Comparison of ENCODE assay signal across 18 mouse cellular contexts in the genomic region with DNA sequence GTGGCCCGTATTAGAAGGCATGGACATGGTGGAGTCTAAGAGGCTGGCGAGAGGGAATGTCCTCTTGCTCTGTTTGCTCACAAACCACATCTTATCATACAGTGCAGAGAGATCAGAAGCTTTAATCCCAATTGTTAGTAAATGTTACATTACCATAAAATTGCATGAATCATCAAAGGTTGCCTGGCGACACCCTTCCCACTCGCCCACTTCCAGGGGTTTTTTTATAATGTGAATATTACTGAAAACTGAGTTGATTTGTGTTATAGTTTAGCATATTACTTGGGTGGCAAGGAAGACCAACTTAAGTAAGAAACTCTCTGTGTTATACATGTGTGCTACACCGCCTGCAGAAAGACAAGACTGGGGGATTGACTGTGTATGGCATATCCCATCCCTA.
DNase-seq lines count a peak whose midpoint lies in the region; TF ChIP-seq lines count a peak whose summit lies in the region.
"Had no signal": no experiment of that assay in that cellular context is flagged by ENCODE, and none has a peak within 500 bp of the region (broad histone marks: within the 10 kb centered on the region; RNA-seq: fewer than 3 reads in every experiment).

No protein-coding gene starts in this region.

- no peak for TF ChIP-seq CTCF in layer of hippocampus, adult 2 months (conservative IDR thresholded peaks at IDR 0.05)
- no peak for TF ChIP-seq CTCF in left cerebral cortex, adult 2 months (IDR thresholded peaks at IDR 0.05)
- no peak for TF ChIP-seq CTCF in olfactory bulb, adult 2 months (IDR thresholded peaks at IDR 0.05; ENCODE audit: insufficient read depth, low read depth, low read length)

- 61% methylated on average over 5 of the region's 5 CpGs for WGBS in olfactory bulb, adult 2 months

- peaks cover 22% of the 10 kb centered on the region for H3K4me1 ChIP-seq in olfactory bulb, adult 2 months (ENCODE audit: control insufficient read depth, insufficient read depth, low read length)

- no peak for TF ChIP-seq POLR2A in olfactory bulb, adult 2 months (IDR thresholded peaks at IDR 0.05; ENCODE audit: insufficient read depth, low read depth, low read length)

- intact Hi-C loops in left cerebral cortex, adult 2 months (cut with DNase I): loop anchor here (5.0 kb wide), 1 partner anchor 107 kb away; the partner anchor contains the start of gene Nmt2

- H3K27ac ChIP-seq in layer of hippocampus, adult 2 months: peak overlapping the region; percentile 88
- H3K27ac ChIP-seq in left cerebral cortex, adult 2 months: peak overlapping the region; percentile 80; the same call in 1 of the 2 replicates
- H3K27ac ChIP-seq in olfactory bulb, adult 2 months (ENCODE audit: insufficient read depth, low read depth, low read length): peak overlapping the region; percentile 65; the same call in 1 of the 2 replicates

- no peak overlapping the region for H3K4me3 ChIP-seq in layer of hippocampus, adult 2 months
- H3K4me3 ChIP-seq in left cerebral cortex, adult 2 months: no peak overlapping the region
- no peak overlapping the region for H3K4me3 ChIP-seq in olfactory bulb, adult 2 months (ENCODE audit: insufficient read depth, low read depth, low read length)

- DNase-seq in layer of hippocampus, adult 2 months (ENCODE audit: low spot score in 2 of 2): peak in 1 of 2 experiments; percentile 47
- no peak for DNase-seq in layer of hippocampus, adult 11-12 months (ENCODE audit: low spot score)
- no peak for DNase-seq in left cerebral cortex, adult 2 months (ENCODE audit: extremely low spot score in 1 of 2, low spot score in 2 of 2)
- no peak for DNase-seq in left cerebral cortex, adult 18-20 months (ENCODE audit: low spot score in 2 of 2)
- DNase-seq in brain, adult 2 months (ENCODE audit: low read depth, low spot score): peak; percentile 58
- DNase-seq in liver: no peak
- no peak for DNase-seq in gastrocnemius, postnatal 25 days
- DNase-seq: adrenal gland, adult 2 months; adrenal gland, adult 8-10 months; adrenal gland, postnatal 10 days; adrenal gland, postnatal 14 days; adrenal gland, postnatal 25 days; adrenal gland, postnatal 36 days; B cell, adult 2 months; cerebellum, adult 11 months; cerebellum, adult 11-12 months; cerebellum, adult 18-20 months had no signal
